Mouse (Mus musculus) macrophage (primary cell): Measurements from ENCODE around the gene Fam83f. TPM values are rescaled to one million over a fixed set of nuclear protein-coding genes. Genes with fewer than 3 reads are reported as not detected.
"Not testable (repeated sequence)": the region's sequence is repeated elsewhere in the genome, so short reads cannot be mapped to it uniquely, and the experiment has no call there.

ENCODE experiments used
- H3K27ac ChIP-seq: fragments of 350-480 bp; formaldehyde crosslinking; 2 replicates; pipeline ENCODE4 v1.9.0; 2021
- H3K36me3 ChIP-seq: fragments of 350-480 bp; formaldehyde crosslinking; 2 replicates; pipeline ENCODE4 v1.9.0; 2021; ENCODE audit errors: inconsistent target
- H3K4me3 ChIP-seq: fragments of 350-480 bp; formaldehyde crosslinking; 2 replicates; pipeline ENCODE4 v1.9.0; 2021; ENCODE audit errors: inconsistent target
- H3K79me2 ChIP-seq: fragments of 350-480 bp; formaldehyde crosslinking; 2 replicates; pipeline ENCODE4 v1.9.0; 2021; ENCODE audit errors: inconsistent target
- WGBS: methylation state at CpG from one replicate; pipeline ENCODE4 v1.1.7; 2026; ENCODE audit warnings: inconsistent platforms; ENCODE audit not compliant: missing documents; 5-methylcytosine and 5-hydroxymethylcytosine counted together
- polyA plus RNA-seq: library from polyadenylated mRNA; stranded (reverse); fragments of 250-400 nt; gene quantifications from 3 replicates; pipeline ENCODE4 v1.2.4, GENCODE M21; 2018; ENCODE audit warnings: inconsistent platforms

Fam83f gene
- polyA plus RNA-seq, 1 experiment from 2014 or later, result 2.5 TPM

DNA sequence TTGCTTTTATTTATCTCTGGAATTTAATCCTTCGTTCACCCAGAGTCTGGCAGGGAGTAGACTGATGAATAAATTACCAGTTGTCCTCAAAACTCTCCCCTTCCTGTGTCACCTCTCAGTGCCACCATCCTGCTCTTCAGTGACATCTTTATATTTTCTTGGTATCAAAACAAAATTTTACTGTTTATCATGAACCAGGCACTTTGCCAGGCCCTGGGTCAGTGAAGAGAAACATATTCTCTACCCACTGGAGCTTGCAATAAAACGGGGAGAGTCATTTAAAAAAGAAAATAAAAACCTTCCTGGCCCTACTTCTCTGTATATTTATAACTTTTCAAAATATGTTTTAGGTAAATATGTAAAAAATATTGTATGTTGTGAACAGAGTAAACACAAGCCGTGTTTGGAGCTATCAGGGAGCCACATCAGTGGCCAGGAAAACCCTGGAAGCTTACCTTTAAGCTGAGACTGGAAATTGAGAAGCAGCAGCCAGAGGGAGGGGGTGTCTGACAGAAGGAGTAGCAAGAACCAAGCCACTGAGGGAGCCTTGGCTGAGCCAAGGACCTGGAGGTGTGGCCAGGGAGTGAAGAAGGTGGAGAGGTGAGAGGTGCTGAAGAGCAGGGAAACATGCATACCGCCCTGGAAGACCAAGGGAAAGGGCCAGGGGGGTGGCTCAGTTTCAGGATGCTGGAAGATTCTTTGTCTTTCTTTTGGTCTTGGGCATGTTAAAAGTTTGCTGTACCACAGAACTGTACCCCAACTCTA, 60.8 kb downstream of the Fam83f start:
- Histone ChIP-seq H3K4me3 (no peak overlapping the region), H3K36me3 (no peaks in the 10 kb centered on the region), H3K79me2 (no peaks in the 10 kb centered on the region), H3K27ac (no peak overlapping the region)
- 93% methylated on average over 4 of the region's 4 CpGs for WGBS

DNA sequence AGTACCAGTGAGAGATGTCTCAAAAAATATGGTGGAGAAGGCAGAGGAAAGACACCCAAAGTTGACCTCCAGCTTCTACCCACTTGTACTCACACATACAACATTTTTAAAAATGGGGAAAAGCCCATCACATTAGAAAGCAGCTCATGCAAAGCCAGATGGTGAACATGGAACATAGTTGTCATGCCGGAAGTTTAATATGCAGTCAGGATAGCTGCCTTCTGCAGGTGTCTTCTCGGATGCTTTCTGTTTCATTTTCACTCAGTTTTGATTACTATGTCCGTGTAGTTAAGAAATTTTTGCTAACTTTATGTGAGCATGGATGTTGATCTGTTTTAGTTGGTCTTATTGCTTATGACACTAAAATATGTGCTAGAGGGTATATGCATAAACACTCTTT, 63.7 kb downstream of the Fam83f start:
- no peak overlapping the region for H3K27ac ChIP-seq
- H3K4me3 ChIP-seq, result no peak overlapping the region
- no peaks in the 10 kb centered on the region for H3K36me3 ChIP-seq
- no peaks in the 10 kb centered on the region for H3K79me2 ChIP-seq
- 70% methylated on average over 3 of the region's 3 CpGs for WGBS

DNA sequence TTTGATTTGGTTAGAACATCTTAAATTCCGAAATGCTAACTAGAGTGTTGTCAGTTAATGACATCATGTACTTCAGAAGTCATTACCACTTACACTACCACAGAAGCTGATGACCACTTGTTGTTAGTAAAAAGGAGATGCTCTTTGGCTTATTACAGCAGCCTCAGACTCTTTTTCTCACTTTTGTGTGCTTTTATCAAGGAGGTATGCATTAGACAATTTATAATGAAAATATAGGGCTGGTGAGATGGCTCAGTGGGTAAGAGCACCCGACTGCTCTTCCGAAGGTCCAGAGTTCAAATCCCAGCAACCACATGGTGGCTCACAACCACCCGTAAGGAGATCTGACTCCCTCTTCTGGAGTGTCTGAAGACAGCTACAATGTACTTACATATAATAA, 64.1 kb downstream of the Fam83f start:
- H3K27ac ChIP-seq, H3K79me2 ChIP-seq, H3K4me3 ChIP-seq, H3K36me3 ChIP-seq: not testable (repeated sequence)
- WGBS, result 89% methylated on average over 3 of the region's 4 CpGs

DNA sequence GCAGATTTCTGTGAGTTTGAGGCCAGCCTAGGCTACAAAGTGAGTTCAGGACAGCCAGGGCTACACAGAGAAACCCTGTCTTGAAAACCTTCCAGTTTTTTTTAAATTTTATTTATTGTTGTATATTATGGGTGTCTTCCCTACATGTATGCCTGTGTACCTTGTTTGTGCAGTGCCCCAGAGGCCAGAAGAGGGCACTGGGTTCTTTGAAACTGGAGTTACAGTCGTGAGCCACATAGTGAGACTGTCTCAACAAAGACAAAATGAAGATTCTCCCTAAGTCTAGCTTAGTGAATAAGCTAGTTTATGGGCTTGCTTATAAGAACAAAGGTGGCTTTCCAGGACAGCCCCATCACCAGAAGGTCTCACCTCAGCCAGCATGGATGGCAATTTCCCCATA, 64.9 kb downstream of the Fam83f start:
- WGBS, result 89% methylated on average over 1 of the region's 1 CpGs
- Histone ChIP-seq H3K79me2 (no peaks in the 10 kb centered on the region), H3K27ac (no peak overlapping the region), H3K4me3 (no peak overlapping the region), H3K36me3 (no peaks in the 10 kb centered on the region)

- no peaks in the 10 kb centered on the region for H3K36me3 ChIP-seq
- WGBS, result 63% methylated on average over 2 of the region's 2 CpGs
These were observed 66.6 kb downstream of the Fam83f start for GRCm38 (mm10) chr15:80738244-80738643.

GRCm38 (mm10) chr15:80739972-80740371, 68.3 kb downstream of the Fam83f start:
- no peaks in the 10 kb centered on the region for H3K79me2 ChIP-seq
- H3K27ac ChIP-seq, result no peak overlapping the region
- no peaks in the 10 kb centered on the region for H3K36me3 ChIP-seq
- H3K4me3 ChIP-seq, result no peak overlapping the region
- WGBS, result 89% methylated on average over 1 of the region's 1 CpGs

More at GRCm38 (mm10) chr15:80738244-80738643, 66.6 kb downstream of the Fam83f start:
- Histone ChIP-seq H3K4me3 (no peak overlapping the region), H3K79me2 (no peaks in the 10 kb centered on the region), H3K27ac (no peak overlapping the region)

DNA sequence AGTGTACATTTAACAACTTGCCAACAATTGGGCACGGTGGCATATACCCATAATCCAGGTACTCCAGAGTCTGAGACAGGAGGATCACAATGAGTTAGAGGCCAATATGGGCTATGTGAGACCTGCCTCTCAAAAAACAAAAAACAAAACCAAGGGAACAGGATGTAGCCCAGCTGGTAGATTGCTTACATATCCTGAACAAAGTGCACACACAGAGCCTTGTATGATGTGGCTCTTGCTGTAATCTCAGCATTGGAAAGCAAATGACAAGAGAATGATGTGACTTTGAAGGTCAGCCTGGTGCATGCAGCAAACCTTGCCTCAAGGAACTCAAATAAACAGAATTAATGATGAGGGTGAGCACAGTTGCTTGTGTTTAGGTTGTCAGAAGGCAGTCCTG, 70.2 kb downstream of the Fam83f start:
- Histone ChIP-seq H3K27ac (no peak overlapping the region), H3K4me3 (no peak overlapping the region), H3K36me3 (no peaks in the 10 kb centered on the region), H3K79me2 (no peaks in the 10 kb centered on the region)
- 90% methylated on average over 1 of the region's 1 CpGs for WGBS

DNA sequence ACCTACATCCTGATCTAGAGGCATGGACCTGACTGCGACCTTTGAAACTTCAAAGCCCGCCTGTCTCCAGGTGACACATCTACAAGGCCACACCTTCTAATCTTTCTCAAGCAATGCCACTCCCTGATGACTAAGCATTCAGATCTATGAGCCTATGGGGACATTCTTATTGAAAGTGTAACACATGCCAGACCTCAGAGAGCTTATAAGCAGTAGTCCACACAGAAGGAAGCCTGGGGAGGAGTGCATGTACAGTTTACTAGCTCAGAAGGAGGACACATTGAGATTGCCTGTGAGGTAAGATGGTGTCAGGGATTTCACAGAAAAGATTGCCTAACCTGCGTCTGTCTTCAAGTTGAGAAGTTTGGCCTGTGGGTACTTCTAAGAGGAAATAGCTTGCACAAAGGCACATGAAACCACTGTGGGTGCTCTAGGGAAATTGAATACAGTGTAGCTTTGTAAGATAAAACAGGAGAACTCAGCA, 71.4 kb downstream of the Fam83f start:
- H3K4me3 ChIP-seq, result no peak overlapping the region
- no peak overlapping the region for H3K27ac ChIP-seq
- WGBS, result 77% methylated on average over 3 of the region's 3 CpGs
- H3K36me3 ChIP-seq, result no peaks in the 10 kb centered on the region
- no peaks in the 10 kb centered on the region for H3K79me2 ChIP-seq

- no peaks in the 10 kb centered on the region for H3K36me3 ChIP-seq
- no peak overlapping the region for H3K4me3 ChIP-seq
- 53% methylated on average over 7 of the region's 7 CpGs for WGBS
- H3K27ac ChIP-seq, result no peak overlapping the region
- no peaks in the 10 kb centered on the region for H3K79me2 ChIP-seq
These were observed 72.0 kb downstream of the Fam83f start for GRCm38 (mm10) chr15:80743606-80744005.

DNA sequence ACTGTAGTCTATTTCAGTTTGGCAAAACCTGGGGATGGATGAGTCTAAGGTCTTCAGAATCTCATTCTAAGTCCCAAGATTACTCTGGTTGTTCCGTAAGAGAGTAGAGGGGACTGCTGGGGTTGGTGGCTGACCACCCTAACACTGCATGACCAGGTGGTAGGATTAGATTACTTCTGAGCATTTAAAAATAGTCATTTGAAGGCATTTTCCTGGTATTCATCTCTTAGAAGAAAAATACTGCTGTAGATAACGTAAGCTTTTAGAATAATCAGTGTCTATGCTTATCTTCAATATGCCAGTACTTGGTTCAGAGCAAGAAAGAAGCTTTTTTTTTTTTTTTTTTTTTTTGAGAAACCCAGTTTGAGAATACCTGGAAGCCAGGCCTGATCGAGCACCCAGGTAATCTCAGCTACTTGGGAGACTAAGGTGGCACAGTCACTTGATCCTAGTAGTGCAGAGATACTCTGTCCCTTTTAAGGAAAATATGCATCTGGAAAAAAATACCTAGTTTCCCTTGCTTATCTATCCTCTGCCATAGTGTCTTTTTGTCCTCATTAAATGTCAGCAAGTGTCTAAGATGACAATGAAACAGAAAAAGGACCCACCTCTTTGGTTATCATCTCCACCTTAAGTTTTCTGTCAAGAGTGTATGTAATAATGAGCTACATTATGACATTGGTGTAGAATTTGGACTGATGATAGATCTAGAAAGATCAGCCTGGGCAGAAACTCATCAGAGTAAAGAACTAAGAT, 73.2 kb downstream of the Fam83f start:
- H3K36me3 ChIP-seq, result no peaks in the 10 kb centered on the region
- H3K4me3 ChIP-seq, result no peak overlapping the region
- H3K79me2 ChIP-seq, result no peaks in the 10 kb centered on the region
- WGBS, result 98% methylated on average over 3 of the region's 3 CpGs
- H3K27ac ChIP-seq, result no peak overlapping the region

- Histone ChIP-seq H3K4me3 (no peak overlapping the region), H3K27ac (no peak overlapping the region), H3K36me3 (no peaks in the 10 kb centered on the region), H3K79me2 (no peaks in the 10 kb centered on the region)
- 67% methylated on average over 5 of the region's 5 CpGs for WGBS
These were observed 77.3 kb downstream of the Fam83f start for GRCm38 (mm10) chr15:80748979-80749378.

Other genes starting within 250 kb of the Fam83f start
- not detected in 3 replicates for gene Enthd1, start 106.7 kb upstream of the Fam83f start, polyA plus RNA-seq
- gene Grap2, start 99.3 kb upstream of the Fam83f start, polyA plus RNA-seq, result 0.42 to 1.1 TPM (median 0.66 TPM) in 3 replicates
- gene Tnrc6b, start 39.5 kb downstream of the Fam83f start, polyA plus RNA-seq, result 6.2 to 11.5 TPM (median 7.2 TPM) in 3 replicates